Mouse (Mus musculus) heart, embryonic 11.5 days (tissue): ENCODE measurements around the gene Pgpep1. TPM values are rescaled to one million over a fixed set of nuclear protein-coding genes. Genes with fewer than 3 reads are reported as not detected.
A peak's percentile ranks its signal among the peaks of the same experiment; 100 is the strongest.

Experiments
- ATAC-seq: fragments of 200-750 bp; cut with Nextera tagmentation; replicated peaks from 2 replicates; pipeline ENCODE4 v1.8.0; 2017; ENCODE audit warnings: moderate library complexity; ENCODE audit not compliant: insufficient number of reproducible peaks, low FRiP score, low TSS enrichment
- H3K27ac ChIP-seq: fragments of 300-500 bp; sonication (generic); 2 replicates; pipeline ENCODE4 v1.5.1; 2014; ENCODE audit warnings: mild to moderate bottlenecking, low read depth, low read length
- H3K27me3 ChIP-seq: fragments of 300-500 bp; sonication (generic); 2 replicates; pipeline ENCODE4 v1.6.1; 2014; ENCODE audit warnings: mild to moderate bottlenecking, low read length, mixed read lengths; ENCODE audit not compliant: control insufficient read depth, insufficient read depth
- H3K36me3 ChIP-seq: fragments of 300-500 bp; sonication (generic); 2 replicates; pipeline ENCODE4 v1.6.1; 2014; ENCODE audit warnings: mild to moderate bottlenecking, low read length, moderate library complexity, mixed read lengths; ENCODE audit not compliant: control insufficient read depth, insufficient read depth
- H3K4me1 ChIP-seq: fragments of 300-500 bp; sonication (generic); 2 replicates; pipeline ENCODE4 v1.6.1; 2014; ENCODE audit warnings: low read length; ENCODE audit not compliant: control insufficient read depth, insufficient read depth
- H3K4me2 ChIP-seq: fragments of 300-500 bp; sonication (generic); 2 replicates; pipeline ENCODE4 v1.6.1; 2014; ENCODE audit warnings: mild to moderate bottlenecking, moderate library complexity
- H3K4me3 ChIP-seq: fragments of 300-500 bp; sonication (generic); 2 replicates; pipeline ENCODE4 v1.5.1; 2014; ENCODE audit warnings: low read depth, low read length
- H3K9ac ChIP-seq: fragments of 300-500 bp; sonication (generic); 2 replicates; pipeline ENCODE4 v1.6.1; 2014; ENCODE audit warnings: mild to moderate bottlenecking, low read depth, low read length, moderate library complexity
- H3K9me3 ChIP-seq: fragments of 300-500 bp; sonication (generic); replicated peaks from 2 replicates; pipeline ENCODE4 v1.6.1; 2016; ENCODE audit warnings: low read length; ENCODE audit not compliant: control insufficient read depth
- WGBS: fragments of 180-500 bp; shearing (Covaris S2); extraction: QIAGEN DNeasy Blood & Tissue Kit; methylation state at CpG from one replicate; pipeline ENCODE4 v1.1.7; 2014; ENCODE audit not compliant: insufficient replicate concordance; 5-methylcytosine and 5-hydroxymethylcytosine counted together
- polyA plus RNA-seq: library from polyadenylated mRNA; unstranded; fragments of >200 nt; fragmentation: Nextera tagmentation; extraction: Ambion mirVana; gene quantifications from 2 replicates; pipeline ENCODE4 v1.2.1, GENCODE M21; 2014

Gene Pgpep1
- polyA plus RNA-seq, 1 experiment from 2014 or later: 41.6 TPM

GRCm38 (mm10) chr8:70601271-70601649 lies 58.9 kb downstream of the Pgpep1 start:
- Histone ChIP-seq H3K4me3 (peak overlapping the region; percentile 26), H3K9me3 (0 out of 2 replicates have a peak, but pooled peaks cover 2% of the 10 kb centered on the region), H3K27me3 (no peaks in the 10 kb centered on the region), H3K9ac (0 out of 2 replicates have a peak overlapping the region, but pooled peaks have one; percentile 24), H3K4me2 (peak overlapping the region; percentile 55), H3K27ac (peak overlapping the region; percentile 78), H3K36me3 (peaks cover 4% of the 10 kb centered on the region; the same call in 1 of the 2 replicates), H3K4me1 (peaks cover 35% of the 10 kb centered on the region)
- peak; percentile 44 for ATAC-seq
- WGBS: 2% methylated on average over 26 of the region's 26 CpGs

- Histone ChIP-seq H3K27me3 (no peaks in the 10 kb centered on the region), H3K4me3 (peak overlapping the region; percentile 26), H3K9ac (0 out of 2 replicates have a peak overlapping the region, but pooled peaks have one; percentile 24), H3K4me1 (peaks cover 38% of the 10 kb centered on the region), H3K36me3 (peaks cover 9% of the 10 kb centered on the region; the same call in 1 of the 2 replicates), H3K4me2 (peak overlapping the region; percentile 55), H3K9me3 (0 out of 2 replicates have a peak, but pooled peaks cover 2% of the 10 kb centered on the region), H3K27ac (peak overlapping the region; percentile 78)
- WGBS: 14% methylated on average over 10 of the region's 10 CpGs
- ATAC-seq: no peak
Observed at GRCm38 (mm10) chr8:70600473-70601270, 59.5 kb downstream of the Pgpep1 start.

GRCm38 (mm10) chr8:70599507-70600290 lies 60.5 kb downstream of the Pgpep1 start:
- 85% methylated on average over 12 of the region's 12 CpGs for WGBS
- peaks cover 46% of the 10 kb centered on the region for H3K4me1 ChIP-seq
- no peak overlapping the region for H3K4me3 ChIP-seq
- 0 out of 2 replicates have a peak, but pooled peaks cover 2% of the 10 kb centered on the region for H3K9me3 ChIP-seq
- H3K9ac ChIP-seq: no peak overlapping the region
- H3K27me3 ChIP-seq: no peaks in the 10 kb centered on the region
- H3K36me3 ChIP-seq: peaks cover 9% of the 10 kb centered on the region; the same call in 1 of the 2 replicates
- H3K27ac ChIP-seq: no peak overlapping the region
- no peak overlapping the region for H3K4me2 ChIP-seq
- no peak for ATAC-seq

- Histone ChIP-seq H3K9me3 (0 out of 2 replicates have a peak, but pooled peaks cover 2% of the 10 kb centered on the region), H3K4me3 (peak overlapping the region; percentile 52), H3K4me1 (peaks cover 46% of the 10 kb centered on the region), H3K27me3 (no peaks in the 10 kb centered on the region), H3K4me2 (peak overlapping the region; percentile 76), H3K9ac (peak overlapping the region; percentile 75; the same call in 1 of the 2 replicates), H3K27ac (no peak overlapping the region), H3K36me3 (peaks cover 9% of the 10 kb centered on the region; the same call in 1 of the 2 replicates)
- ATAC-seq: no peak
- WGBS: 22% methylated on average over 10 of the region's 10 CpGs
Observed at GRCm38 (mm10) chr8:70598722-70599121, 61.5 kb downstream of the Pgpep1 start.

GRCm38 (mm10) chr8:70598283-70598682 lies 61.9 kb downstream of the Pgpep1 start:
- Histone ChIP-seq H3K4me2 (peak overlapping the region; percentile 76), H3K27ac (peak overlapping the region; percentile 18; the same call in 1 of the 2 replicates), H3K27me3 (no peaks in the 10 kb centered on the region), H3K9me3 (0 out of 2 replicates have a peak, but pooled peaks cover 2% of the 10 kb centered on the region), H3K4me1 (peaks cover 50% of the 10 kb centered on the region), H3K36me3 (peaks cover 9% of the 10 kb centered on the region; the same call in 1 of the 2 replicates), H3K9ac (peak overlapping the region; percentile 75), H3K4me3 (peak overlapping the region; percentile 52)
- 6% methylated on average over 29 of the region's 29 CpGs for WGBS
- ATAC-seq: 0 out of 2 replicates have a peak, but pooled peaks have one; percentile 1

- Histone ChIP-seq H3K4me3 (peak overlapping the region; percentile 52), H3K4me1 (peaks cover 57% of the 10 kb centered on the region), H3K27me3 (no peaks in the 10 kb centered on the region), H3K36me3 (peaks cover 9% of the 10 kb centered on the region; the same call in 1 of the 2 replicates), H3K9me3 (0 out of 2 replicates have a peak, but pooled peaks cover 2% of the 10 kb centered on the region), H3K27ac (peak overlapping the region; percentile 18), H3K4me2 (peak overlapping the region; percentile 76), H3K9ac (peak overlapping the region; percentile 75)
- no peak for ATAC-seq
- WGBS: 11% methylated on average over 63 of the region's 68 CpGs
Observed at GRCm38 (mm10) chr8:70597417-70598272, 62.5 kb downstream of the Pgpep1 start.

- Histone ChIP-seq H3K4me1 (peaks cover 58% of the 10 kb centered on the region), H3K27ac (no peak overlapping the region), H3K4me3 (peak overlapping the region; percentile 52), H3K36me3 (peaks cover 9% of the 10 kb centered on the region; the same call in 1 of the 2 replicates), H3K9ac (no peak overlapping the region), H3K9me3 (no peaks in the 10 kb centered on the region), H3K4me2 (peak overlapping the region; percentile 76), H3K27me3 (no peaks in the 10 kb centered on the region)
- ATAC-seq: no peak
- WGBS: 83% methylated on average over 17 of the region's 17 CpGs
Observed at GRCm38 (mm10) chr8:70596775-70597416, 63.3 kb downstream of the Pgpep1 start.
